Mouse (Mus musculus) embryonic fibroblast, embryonic 13.5 days (primary cell): Measurements from ENCODE around the gene Ank3.

ENCODE experiments used
- CTCF ChIP-seq: IDR thresholded peaks from 2 replicates; pipeline ENCODE4 v1.5.1; 2011; ENCODE audit warnings: mild to moderate bottlenecking, control low read depth, low read length, moderate library complexity, borderline replicate concordance; ENCODE audit not compliant: insufficient read depth
- POLR2A ChIP-seq: IDR thresholded peaks from 2 replicates; pipeline ENCODE4 v1.6.1; 2011; ENCODE audit warnings: low read depth, mild to moderate bottlenecking, control low read depth, low read length, moderate library complexity

- TF ChIP-seq CTCF = no peak
- TF ChIP-seq POLR2A = no peak
Observed at GRCm38 (mm10) chr10:69405431-69405830, 6.9 kb downstream of the Ank3 start.
